Mouse (Mus musculus): Measurements from ENCODE around the gene Ensa. TPM values are rescaled to one million over a fixed set of nuclear protein-coding genes. Genes with fewer than 3 reads are reported as not detected.

The Ensa gene
- total RNA-seq, 2 experiments from 2014 or later = 92.1 to 93.9 TPM

GRCm38 (mm10) chr3:95680673-95681072 lies 55.9 kb downstream of the Ensa start:
- DNase-seq = no peak

GRCm38 (mm10) chr3:95681365-95681764 lies 56.6 kb downstream of the Ensa start:
- DNase-seq = no peak

Other genes starting within 250 kb of the Ensa start
- gene 4930558C23Rik, start 222.2 kb upstream of the Ensa start, total RNA-seq (2021) = not detected
- gene Arnt, start 190.6 kb upstream of the Ensa start, total RNA-seq (2021) = 10 to 100 TPM; 33.8 to 39.3 TPM
- 10 to 100 TPM in 1 of 2 experiments, 1 to 10 TPM in 1; 8.9 to 12.9 TPM for gene Ctsk, start 125.7 kb upstream of the Ensa start, total RNA-seq (2021)
- 1 to 10 TPM; 3.2 to 3.3 TPM for gene Ctss, start 98.2 kb upstream of the Ensa start, total RNA-seq (2021)
- not detected for gene Hormad1, start 65.3 kb upstream of the Ensa start, total RNA-seq (2021)
- gene Golph3l, start 36.1 kb upstream of the Ensa start, total RNA-seq (2021) = 10 to 100 TPM; 10.2 to 11.0 TPM
- gene Mcl1, start 33.8 kb downstream of the Ensa start, total RNA-seq (2021) = 100 to 1,000 TPM; 111 to 133 TPM
- 10 to 100 TPM; 21.3 to 37.2 TPM for gene Adamtsl4, start 62.9 kb downstream of the Ensa start, total RNA-seq (2021)
- 10 to 100 TPM; 14.0 to 26.6 TPM for gene Ecm1, start 114.6 kb downstream of the Ensa start, total RNA-seq (2021)
- gene Tars2, start 135.2 kb downstream of the Ensa start, total RNA-seq (2021) = 10 to 100 TPM; 25.9 to 26.9 TPM
- gene Rprd2, start 193.9 kb downstream of the Ensa start, total RNA-seq (2021) = 10 to 100 TPM; 27.1 to 28.2 TPM
- gene Prpf3, start 230.9 kb downstream of the Ensa start, total RNA-seq (2021) = 10 to 100 TPM; 11.8 to 17.6 TPM
- gene Mrps21, start 246.5 kb downstream of the Ensa start, total RNA-seq (2021) = 100 to 1,000 TPM; 277 to 284 TPM